Mouse (Mus musculus) liver, embryonic 16.5 days (tissue): ENCODE measurements around the gene Zeb2. TPM values are rescaled to one million over a fixed set of nuclear protein-coding genes. Genes with fewer than 3 reads are reported as not detected.

Source experiments
- ATAC-seq: fragments of 200-750 bp; cut with Nextera tagmentation; 2 replicates; pipeline ENCODE4 v1.8.0; 2017; ENCODE audit warnings: low read depth, mild to moderate bottlenecking, moderate number of reproducible peaks, moderate library complexity
- H3K27ac ChIP-seq: fragments of 300-500 bp; sonication (generic); 2 replicates; pipeline ENCODE4 v1.5.1; 2014; ENCODE audit warnings: mild to moderate bottlenecking, low read length
- H3K27me3 ChIP-seq: fragments of 300-500 bp; sonication (generic); 2 replicates; pipeline ENCODE4 v1.6.1; 2014; ENCODE audit warnings: low read depth, low read length, mixed read lengths; ENCODE audit not compliant: control insufficient read depth, insufficient read depth
- H3K36me3 ChIP-seq: fragments of 300-500 bp; sonication (generic); 2 replicates; pipeline ENCODE4 v1.6.1; 2014; ENCODE audit warnings: mild to moderate bottlenecking; ENCODE audit not compliant: control insufficient read depth, insufficient read depth
- H3K4me1 ChIP-seq: fragments of 300-500 bp; sonication (generic); 2 replicates; pipeline ENCODE4 v1.6.1; 2014; ENCODE audit warnings: low read depth, low read length, mixed read lengths; ENCODE audit not compliant: control insufficient read depth
- H3K4me2 ChIP-seq: fragments of 300-500 bp; sonication (generic); 2 replicates; pipeline ENCODE4 v1.6.1; 2014; ENCODE audit warnings: low read depth, low read length, mixed read lengths
- H3K4me3 ChIP-seq: fragments of 300-500 bp; sonication (generic); 2 replicates; pipeline ENCODE4 v1.5.1; 2014; ENCODE audit warnings: low read depth, mild to moderate bottlenecking, low read length
- H3K9ac ChIP-seq: fragments of 300-500 bp; sonication (generic); 2 replicates; pipeline ENCODE4 v1.6.1; 2014; ENCODE audit warnings: low read depth, low read length
- H3K9me3 ChIP-seq: fragments of 300-500 bp; sonication (generic); replicated peaks from 2 replicates; pipeline ENCODE4 v1.6.1; 2016; ENCODE audit warnings: low read length; ENCODE audit not compliant: control insufficient read depth
- WGBS: fragments of 180-500 bp; shearing (Covaris S2); extraction: QIAGEN DNeasy Blood & Tissue Kit; methylation state at CpG from one replicate; pipeline ENCODE4 v1.1.7; 2014; ENCODE audit not compliant: insufficient replicate concordance; 5-methylcytosine and 5-hydroxymethylcytosine counted together
- polyA plus RNA-seq: library from polyadenylated mRNA; unstranded; fragments of >200 nt; fragmentation: Nextera tagmentation; extraction: Ambion mirVana; gene quantifications from 2 replicates; pipeline ENCODE4 v1.2.1, GENCODE M21; 2015

Gene Zeb2
- polyA plus RNA-seq, 1 experiment from 2014 or later = 12.1 TPM

DNA sequence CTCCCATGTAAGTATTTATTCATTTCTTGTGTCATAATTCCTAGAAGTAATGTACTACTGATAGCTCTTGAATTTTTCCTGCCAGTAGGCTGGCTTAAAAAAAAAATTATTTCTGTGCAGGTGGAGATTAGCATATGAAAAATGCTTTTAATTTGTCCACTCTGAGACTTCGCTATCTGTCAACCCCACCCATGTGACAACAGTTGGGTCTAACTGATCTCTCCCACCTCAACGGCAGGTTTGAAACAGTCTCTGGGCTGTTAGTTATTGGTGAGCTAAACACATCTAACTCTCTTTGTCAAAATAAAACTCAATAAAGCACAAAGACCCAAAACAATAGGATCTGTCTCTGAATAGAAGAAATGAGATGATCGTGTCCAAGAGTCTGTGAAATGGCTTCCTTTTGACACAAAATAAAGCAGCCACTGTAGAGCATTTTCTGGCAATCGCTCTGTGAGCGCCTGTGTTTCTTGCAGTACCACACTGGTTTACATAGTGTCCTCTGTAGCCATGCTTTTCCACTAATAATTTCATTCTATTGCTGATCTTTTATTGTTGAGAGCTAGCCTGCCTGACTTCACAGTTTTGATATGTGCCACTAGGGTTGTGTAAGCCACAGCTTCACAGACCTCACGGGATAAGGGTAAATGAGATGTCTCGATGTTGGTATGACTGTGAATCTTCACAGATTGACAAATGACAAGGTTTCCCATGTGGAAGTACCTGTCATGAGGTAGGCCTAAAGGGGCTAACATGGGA, 48.2 kb downstream of the Zeb2 start:
- Histone ChIP-seq H3K9me3 (no peaks in the 10 kb centered on the region), H3K4me3 (no peak overlapping the region), H3K4me2 (peak overlapping the region; percentile 39), H3K36me3 (no peaks in the 10 kb centered on the region), H3K27ac (peak overlapping the region; percentile 57), H3K4me1 (peaks cover 26% of the 10 kb centered on the region), H3K27me3 (no peaks in the 10 kb centered on the region), H3K9ac (no peak overlapping the region)
- WGBS = 48% methylated on average over 7 of the region's 7 CpGs
- peak; percentile 85 for ATAC-seq

DNA sequence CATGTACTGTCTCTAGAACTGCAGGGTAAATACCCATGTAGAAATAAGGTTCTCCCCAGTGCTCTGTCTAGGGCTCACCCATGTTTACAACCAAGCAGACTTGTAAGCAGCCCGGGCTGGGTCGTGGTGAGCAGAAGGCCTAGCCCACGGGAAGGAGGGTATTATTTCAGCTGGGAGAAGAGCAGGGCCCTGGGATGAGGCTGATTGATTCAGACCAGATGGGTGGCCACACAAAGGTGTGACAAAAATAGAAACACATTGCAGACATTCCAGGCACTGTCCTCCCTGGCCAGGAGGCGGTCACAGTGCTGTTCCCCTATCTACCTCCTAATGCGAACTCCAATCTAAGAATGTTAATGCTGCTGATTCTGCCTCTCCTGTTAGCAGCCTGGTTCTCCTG, 50.1 kb downstream of the Zeb2 start:
- ATAC-seq = no peak
- Histone ChIP-seq H3K9ac (no peak overlapping the region), H3K4me1 (peaks cover 26% of the 10 kb centered on the region), H3K27ac (no peak overlapping the region), H3K9me3 (no peaks in the 10 kb centered on the region), H3K36me3 (no peaks in the 10 kb centered on the region), H3K4me3 (no peak overlapping the region), H3K4me2 (no peak overlapping the region), H3K27me3 (no peaks in the 10 kb centered on the region)
- WGBS = 38% methylated on average over 5 of the region's 5 CpGs

DNA sequence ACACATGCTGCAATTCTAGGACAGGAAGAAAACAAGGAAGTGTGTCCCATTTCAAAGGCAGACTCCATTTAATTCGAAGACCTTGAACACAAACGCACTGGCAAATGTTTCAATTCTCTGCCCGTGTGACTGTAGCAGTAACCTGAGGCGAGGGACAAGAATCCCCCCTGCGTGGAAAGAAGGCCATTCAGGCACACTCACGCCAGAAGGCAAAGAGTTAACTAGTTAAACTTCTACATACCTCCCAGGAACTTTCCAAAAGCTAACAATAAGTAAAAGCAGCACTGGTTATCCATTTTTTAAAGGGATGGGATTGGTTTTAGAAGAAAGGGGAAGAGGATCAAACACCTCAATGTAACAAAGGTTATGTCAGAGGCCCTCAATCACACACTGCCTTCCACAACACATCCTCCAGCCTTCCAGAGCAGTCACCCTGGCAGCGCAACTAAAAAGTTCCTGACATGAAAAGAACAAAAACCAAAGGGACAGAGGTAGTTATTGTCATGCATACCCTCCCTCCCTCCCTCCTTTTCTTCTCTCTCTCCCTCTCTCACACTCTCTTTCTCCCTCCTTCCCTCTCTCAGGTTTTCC, 53.8 kb downstream of the Zeb2 start:
- Histone ChIP-seq H3K9ac (no peak overlapping the region), H3K4me3 (no peak overlapping the region), H3K4me2 (no peak overlapping the region), H3K27me3 (no peaks in the 10 kb centered on the region), H3K36me3 (no peaks in the 10 kb centered on the region), H3K9me3 (no peaks in the 10 kb centered on the region), H3K27ac (no peak overlapping the region), H3K4me1 (peaks cover 25% of the 10 kb centered on the region)
- ATAC-seq = no peak
- WGBS = 59% methylated on average over 7 of the region's 7 CpGs

DNA sequence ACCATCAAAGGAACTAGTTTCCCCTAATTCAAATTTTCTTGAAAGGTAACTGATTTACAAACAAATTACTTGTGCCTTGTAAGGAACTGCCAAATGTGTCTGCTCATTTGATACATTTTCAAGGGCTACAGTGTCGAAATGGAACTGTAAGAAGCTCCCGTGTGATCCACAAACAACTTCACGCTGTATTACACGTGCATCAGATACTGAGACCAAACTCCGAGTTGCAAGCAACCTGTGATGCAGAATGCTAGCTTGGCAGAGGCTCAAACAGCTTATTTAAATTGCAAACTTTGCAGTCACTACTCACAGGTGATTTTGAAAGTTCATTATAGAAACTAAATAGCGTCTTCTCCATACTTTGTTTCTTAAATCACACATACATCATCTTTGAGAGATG, 55.1 kb downstream of the Zeb2 start:
- Histone ChIP-seq H3K27ac (no peak overlapping the region), H3K9me3 (no peaks in the 10 kb centered on the region), H3K27me3 (no peaks in the 10 kb centered on the region), H3K4me3 (no peak overlapping the region), H3K36me3 (no peaks in the 10 kb centered on the region), H3K9ac (no peak overlapping the region), H3K4me1 (peaks cover 25% of the 10 kb centered on the region), H3K4me2 (no peak overlapping the region)
- 76% methylated on average over 6 of the region's 6 CpGs for WGBS
- no peak for ATAC-seq

DNA sequence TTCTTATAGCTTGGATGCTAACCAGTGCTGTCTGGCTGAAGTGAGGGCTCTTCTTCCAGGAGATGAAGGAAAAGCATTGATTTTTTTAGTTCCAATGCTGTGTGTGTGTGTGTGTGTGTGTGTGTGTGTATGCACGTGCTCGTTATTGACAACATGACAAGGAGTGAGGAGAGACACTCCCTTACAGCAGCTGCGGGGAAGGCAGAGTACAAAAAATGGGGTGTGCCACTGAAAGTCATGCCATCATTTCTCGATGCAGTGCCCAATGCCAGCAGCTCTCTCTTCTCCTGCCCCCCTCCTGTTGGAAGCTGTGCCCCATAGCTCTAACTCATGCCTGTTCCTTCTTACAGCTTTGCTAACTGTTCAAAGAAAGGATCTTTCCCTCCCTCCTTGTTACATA, 56.4 kb downstream of the Zeb2 start:
- H3K27ac ChIP-seq = no peak overlapping the region
- peaks cover 35% of the 10 kb centered on the region for H3K4me1 ChIP-seq
- WGBS = 59% methylated on average over 4 of the region's 4 CpGs
- no peak overlapping the region for H3K4me3 ChIP-seq
- no peaks in the 10 kb centered on the region for H3K36me3 ChIP-seq
- no peak for ATAC-seq
- no peaks in the 10 kb centered on the region for H3K9me3 ChIP-seq
- no peaks in the 10 kb centered on the region for H3K27me3 ChIP-seq
- H3K9ac ChIP-seq = no peak overlapping the region
- no peak overlapping the region for H3K4me2 ChIP-seq

DNA sequence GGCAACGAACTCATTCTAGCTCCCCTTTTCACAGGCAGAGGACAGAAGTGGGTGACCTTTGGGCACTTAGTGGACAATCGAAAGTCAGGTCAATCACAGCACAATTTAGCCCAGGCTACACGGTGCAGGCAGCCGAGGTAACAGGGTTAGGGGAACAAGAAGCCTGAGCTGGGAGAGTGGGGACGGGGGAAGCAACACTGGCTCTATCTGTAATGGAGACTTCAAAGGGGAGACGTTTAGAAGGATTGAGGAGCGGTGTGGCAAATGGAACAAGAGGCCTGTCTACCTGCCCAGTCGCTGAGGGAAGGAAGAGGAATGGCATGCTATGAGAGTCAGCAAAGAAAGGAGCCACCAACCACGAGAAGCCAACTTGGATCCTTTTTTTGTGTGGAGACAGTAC, 57.0 kb downstream of the Zeb2 start:
- Histone ChIP-seq H3K4me3 (no peak overlapping the region), H3K27me3 (no peaks in the 10 kb centered on the region), H3K9ac (no peak overlapping the region), H3K9me3 (no peaks in the 10 kb centered on the region), H3K4me2 (no peak overlapping the region), H3K4me1 (peaks cover 41% of the 10 kb centered on the region), H3K36me3 (no peaks in the 10 kb centered on the region), H3K27ac (no peak overlapping the region)
- WGBS = 78% methylated on average over 9 of the region's 9 CpGs
- no peak for ATAC-seq

DNA sequence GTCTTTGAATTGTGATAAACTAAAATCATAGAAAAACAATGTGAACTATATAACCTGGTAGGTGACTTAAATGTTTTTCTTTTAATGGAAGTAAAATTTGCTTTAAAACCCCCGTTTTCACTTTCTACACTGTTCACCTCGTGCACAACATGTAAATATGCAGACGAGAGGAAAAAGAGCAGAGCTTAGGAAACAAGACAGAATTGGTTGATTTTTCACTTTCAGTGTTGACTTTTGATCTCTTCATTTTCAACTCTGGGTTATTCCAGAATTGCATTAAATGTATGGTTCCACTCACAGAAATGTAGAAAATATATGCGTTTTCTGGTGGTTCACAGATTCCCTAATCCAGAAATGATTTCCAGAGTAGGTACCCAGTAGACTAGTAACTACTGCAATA, 57.6 kb downstream of the Zeb2 start:
- no peak for ATAC-seq
- Histone ChIP-seq H3K4me3 (no peak overlapping the region), H3K27ac (no peak overlapping the region), H3K9me3 (no peaks in the 10 kb centered on the region), H3K9ac (no peak overlapping the region), H3K4me2 (no peak overlapping the region), H3K27me3 (no peaks in the 10 kb centered on the region), H3K36me3 (no peaks in the 10 kb centered on the region), H3K4me1 (peaks cover 45% of the 10 kb centered on the region)
- 75% methylated on average over 4 of the region's 4 CpGs for WGBS

DNA sequence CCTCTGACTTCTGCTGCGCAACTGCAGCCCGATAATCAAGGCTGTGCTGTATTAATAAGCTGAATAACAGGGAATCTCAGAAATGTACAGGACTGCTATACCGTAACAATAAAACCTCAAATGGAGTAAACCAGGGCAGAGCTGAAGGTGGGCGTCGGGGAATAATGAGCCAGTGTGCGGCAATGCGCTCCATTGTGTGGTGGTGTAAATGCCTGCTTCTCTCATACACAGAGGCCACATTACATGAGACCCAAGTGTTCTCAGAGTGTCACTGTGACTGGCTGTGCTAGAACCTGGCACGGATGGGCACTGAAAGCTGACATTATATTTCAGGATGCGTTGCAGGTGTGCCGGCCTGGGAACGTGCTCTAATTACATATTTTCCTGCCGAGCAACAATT, 58.2 kb downstream of the Zeb2 start:
- 90% methylated on average over 12 of the region's 12 CpGs for WGBS
- no peak for ATAC-seq
- Histone ChIP-seq H3K4me3 (no peak overlapping the region), H3K4me2 (peak overlapping the region; percentile 40; the same call in 1 of the 2 replicates), H3K4me1 (peaks cover 51% of the 10 kb centered on the region), H3K9me3 (no peaks in the 10 kb centered on the region), H3K36me3 (no peaks in the 10 kb centered on the region), H3K27ac (peak overlapping the region; percentile 74), H3K27me3 (no peaks in the 10 kb centered on the region), H3K9ac (peak overlapping the region; percentile 27; the same call in 1 of the 2 replicates)

DNA sequence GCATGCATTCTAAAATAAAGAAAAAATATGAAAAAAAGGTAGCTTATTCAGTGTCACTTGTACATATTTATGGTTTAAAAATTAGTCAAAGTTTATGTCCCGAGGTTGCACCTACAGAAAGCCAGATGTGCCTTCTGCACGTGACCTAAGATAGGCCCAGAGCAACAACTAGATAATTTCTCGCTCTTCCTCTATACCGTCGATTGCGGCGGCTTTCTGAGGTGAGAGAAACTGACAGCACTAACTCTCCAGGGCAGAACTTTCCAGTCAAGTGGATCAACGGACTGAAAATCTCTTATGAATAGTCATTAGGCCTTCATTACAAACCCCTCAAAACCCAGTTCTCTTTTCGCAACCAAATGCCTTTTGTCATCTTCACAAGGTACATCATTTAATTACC, 59.0 kb downstream of the Zeb2 start:
- Histone ChIP-seq H3K4me1 (peaks cover 54% of the 10 kb centered on the region), H3K4me3 (no peak overlapping the region), H3K9ac (peak overlapping the region; percentile 27; the same call in 1 of the 2 replicates), H3K4me2 (peak overlapping the region; percentile 40), H3K9me3 (no peaks in the 10 kb centered on the region), H3K27ac (peak overlapping the region; percentile 74), H3K27me3 (no peaks in the 10 kb centered on the region), H3K36me3 (no peaks in the 10 kb centered on the region)
- ATAC-seq = peak; percentile 65
- WGBS = 41% methylated on average over 9 of the region's 9 CpGs
